Mouse (Mus musculus) C2C12 (cell line): ENCODE measurements around the gene Ctse. TPM values are rescaled to one million over a fixed set of nuclear protein-coding genes. Genes with fewer than 3 reads are reported as not detected.

ENCODE experiments used
- H3K27me3 ChIP-seq: one replicate; pipeline ENCODE4 v1.6.1; 2011; ENCODE audit not compliant: control insufficient read depth, insufficient read depth, insufficient read length
- H3K36me3 ChIP-seq: one replicate; pipeline ENCODE4 v1.6.1; 2011; ENCODE audit not compliant: control insufficient read depth, insufficient read depth
- H3K4me3 ChIP-seq: one replicate; pipeline ENCODE4 v1.5.1; 2011; ENCODE audit warnings: mild to moderate bottlenecking, control low read depth; ENCODE audit not compliant: poor library complexity, insufficient read depth, severe bottlenecking
- H3K79me2 ChIP-seq: one replicate; pipeline ENCODE4 v1.6.1; 2011; ENCODE audit not compliant: control insufficient read depth, insufficient read depth
- H3K79me3 ChIP-seq: one replicate; pipeline ENCODE4 v1.6.1; 2011; ENCODE audit warnings: low read depth, control low read depth
- H3ac ChIP-seq: one replicate; pipeline ENCODE3; 2011; ENCODE audit warnings: low read depth; ENCODE audit not compliant: control insufficient read depth, insufficient read length
- CEBPB ChIP-seq: IDR thresholded peaks from one replicate; pipeline ENCODE4 v1.6.1; 2011; ENCODE audit warnings: low read depth, mild to moderate bottlenecking, control low read depth, moderate library complexity
- CTCF ChIP-seq: IDR thresholded peaks from one replicate; pipeline ENCODE4 v1.5.1; 2011; ENCODE audit not compliant: control insufficient read depth, insufficient read depth, insufficient read length
- FOSL1 ChIP-seq: IDR thresholded peaks from one replicate; pipeline ENCODE4 v1.8.0; 2011; ENCODE audit warnings: mild to moderate bottlenecking, low read length; ENCODE audit not compliant: poor library complexity, insufficient read depth, severe bottlenecking
- MAX ChIP-seq: IDR thresholded peaks from one replicate; pipeline ENCODE4 v1.6.1; 2011; ENCODE audit warnings: mild to moderate bottlenecking, control low read depth
- MYOD1 ChIP-seq: IDR thresholded peaks from one replicate; pipeline ENCODE4 v1.6.1; 2011; ENCODE audit warnings: low read depth; ENCODE audit not compliant: control insufficient read depth, insufficient read length
- MYOG ChIP-seq: IDR thresholded peaks from one replicate; pipeline ENCODE4 v1.6.1; 2011; ENCODE audit not compliant: control insufficient read depth, insufficient read length; ENCODE audit errors: extremely low read depth
- USF1 ChIP-seq: IDR thresholded peaks from one replicate; pipeline ENCODE4 v1.6.1; 2011; ENCODE audit warnings: low read depth, mild to moderate bottlenecking, control low read depth, moderate library complexity
- polyA plus RNA-seq: library from polyadenylated mRNA; unstranded; fragments of >200 nt; fragmentation: generic; extraction: Trizol; gene quantifications from one replicate; pipeline ENCODE4 v1.2.1, GENCODE M21; 2012; ENCODE audit warnings: missing spikeins

Ctse gene
- polyA plus RNA-seq, 1 experiment: not detected

DNA sequence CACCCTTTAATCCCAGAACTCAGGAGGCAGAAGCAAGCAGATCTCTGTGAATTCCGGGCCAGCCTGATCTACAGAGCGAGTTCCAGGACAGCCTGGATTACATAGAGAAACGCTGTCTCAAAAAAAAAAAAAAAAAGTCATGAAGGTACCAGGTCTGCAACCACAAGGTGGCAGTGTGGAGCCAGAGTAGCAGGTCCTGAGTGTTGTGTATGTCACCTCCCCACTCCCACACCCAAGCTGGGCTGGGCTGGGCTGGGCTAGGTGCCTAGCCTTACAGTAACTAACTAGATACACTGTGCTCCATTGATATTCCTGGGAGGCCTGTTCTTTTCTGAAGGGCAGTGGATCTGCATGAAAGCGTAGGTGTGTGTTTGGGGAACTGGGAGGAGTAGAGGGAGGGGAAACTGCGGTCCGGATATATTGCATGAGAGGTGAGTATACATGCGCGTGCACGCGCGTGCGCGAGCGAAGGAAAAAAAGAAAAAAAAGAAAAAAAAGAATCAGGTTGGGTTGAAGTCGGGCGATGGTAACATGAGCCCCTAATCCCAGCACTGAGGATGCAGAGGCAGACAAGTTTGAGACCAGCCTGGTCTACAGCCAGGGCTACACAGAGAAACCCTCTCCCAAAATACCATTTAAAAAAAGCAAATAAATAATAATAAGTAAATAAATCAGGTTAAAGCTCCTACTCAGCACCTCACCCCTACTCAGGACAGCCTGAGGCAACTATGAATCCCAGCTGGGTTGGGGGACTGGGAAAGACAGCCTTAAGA lies 24.6 kb upstream of the Ctse start:
- H3K79me3 ChIP-seq: no peaks in the 10 kb centered on the region
- H3K79me2 ChIP-seq: no peaks in the 10 kb centered on the region
- no peak overlapping the region for H3K4me3 ChIP-seq
- TF ChIP-seq USF1 (no peak), CTCF (peak; percentile 61), MYOG (no peak), MAX (no peak), CEBPB (no peak), FOSL1 (no peak), MYOD1 (no peak)
- H3K27me3 ChIP-seq: peaks cover 18% of the 10 kb centered on the region
- H3K36me3 ChIP-seq: no peaks in the 10 kb centered on the region
- no peak overlapping the region for H3ac ChIP-seq

DNA sequence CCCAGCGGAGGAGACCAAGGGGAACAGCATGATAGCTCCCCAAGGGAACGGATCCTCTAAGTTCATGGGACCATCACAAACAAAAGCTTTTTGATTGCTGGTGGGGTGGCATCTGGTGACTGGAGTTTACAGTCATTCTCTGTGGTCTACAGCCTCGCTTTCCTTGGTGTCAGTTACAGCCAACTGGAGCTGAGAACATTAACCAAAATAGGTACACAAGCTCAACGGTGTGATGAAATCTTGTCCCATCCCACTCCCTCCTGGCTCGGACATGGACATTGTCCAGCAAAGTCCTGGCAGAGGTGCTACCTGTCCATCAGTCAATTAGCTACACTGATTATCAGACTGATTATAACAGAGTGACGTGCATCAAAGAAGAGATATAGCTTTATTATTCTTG lies 23.5 kb upstream of the Ctse start:
- H3K27me3 ChIP-seq: peaks cover 18% of the 10 kb centered on the region
- no peak overlapping the region for H3K4me3 ChIP-seq
- no peaks in the 10 kb centered on the region for H3K36me3 ChIP-seq
- H3ac ChIP-seq: no peak overlapping the region
- no peak for TF ChIP-seq USF1
- no peaks in the 10 kb centered on the region for H3K79me2 ChIP-seq
- no peaks in the 10 kb centered on the region for H3K79me3 ChIP-seq

DNA sequence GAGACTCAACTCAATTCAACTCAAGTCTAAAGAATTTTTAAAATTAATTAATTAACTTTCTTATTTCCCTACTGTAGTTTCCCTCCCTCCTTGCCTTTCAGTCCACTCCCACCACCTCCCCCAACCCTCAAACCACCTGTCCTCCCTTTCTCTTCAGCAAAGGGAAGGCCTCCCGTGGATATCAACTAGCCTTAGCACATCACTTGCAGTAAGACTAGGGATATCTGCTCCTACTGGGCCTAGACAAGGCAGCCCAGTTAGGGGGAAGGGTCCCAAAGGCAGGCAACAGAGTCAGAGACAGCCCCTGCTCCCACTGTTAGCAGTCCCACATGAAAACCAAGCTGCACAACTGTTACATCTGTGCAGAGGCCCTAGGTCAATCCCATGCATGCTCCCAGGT lies 22.0 kb upstream of the Ctse start:
- Histone ChIP-seq H3K4me3 (no peak overlapping the region), H3K79me3 (no peaks in the 10 kb centered on the region), H3ac (no peak overlapping the region), H3K27me3 (peaks cover 15% of the 10 kb centered on the region), H3K36me3 (no peaks in the 10 kb centered on the region), H3K79me2 (no peaks in the 10 kb centered on the region)
- no peak for TF ChIP-seq CTCF

DNA sequence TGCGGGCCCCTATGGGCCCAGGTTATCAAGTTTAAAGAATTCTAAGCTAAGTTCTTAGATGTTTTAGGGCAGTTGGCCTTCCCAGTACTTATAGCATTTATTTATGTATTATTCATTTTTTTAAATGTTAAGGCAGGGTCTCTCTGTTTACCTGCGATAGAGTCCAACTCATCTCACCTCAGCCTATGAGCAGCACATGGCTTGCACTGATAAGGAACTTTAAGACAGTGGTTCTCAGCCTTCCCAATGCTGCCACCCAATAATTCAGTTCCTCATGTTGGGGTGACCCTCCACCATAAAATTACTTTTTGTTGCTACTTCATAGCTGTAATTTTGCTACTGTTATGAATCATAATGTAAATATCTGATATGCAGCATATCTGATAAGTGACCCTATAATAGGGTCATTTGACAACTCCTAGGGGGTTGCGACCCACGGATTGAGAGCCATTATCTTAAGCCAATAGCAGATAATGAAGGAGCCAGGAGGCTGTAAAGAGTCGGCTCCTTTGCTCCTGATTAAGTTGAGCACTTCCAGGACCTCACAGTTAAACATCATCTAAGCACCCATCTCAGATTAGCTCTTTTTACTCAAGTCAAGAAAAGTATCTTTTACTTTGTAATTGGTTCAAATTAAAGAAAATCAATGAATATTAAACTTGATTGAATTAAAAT lies 21.4 kb upstream of the Ctse start:
- Histone ChIP-seq H3K79me2 (no peaks in the 10 kb centered on the region), H3K27me3 (peaks cover 20% of the 10 kb centered on the region), H3K4me3 (no peak overlapping the region), H3ac (no peak overlapping the region), H3K79me3 (no peaks in the 10 kb centered on the region), H3K36me3 (no peaks in the 10 kb centered on the region)
- no peak for TF ChIP-seq MYOG
- TF ChIP-seq MYOD1: no peak
- no peak for TF ChIP-seq FOSL1
- TF ChIP-seq CTCF: no peak
- TF ChIP-seq USF1: no peak
- no peak for TF ChIP-seq CEBPB

DNA sequence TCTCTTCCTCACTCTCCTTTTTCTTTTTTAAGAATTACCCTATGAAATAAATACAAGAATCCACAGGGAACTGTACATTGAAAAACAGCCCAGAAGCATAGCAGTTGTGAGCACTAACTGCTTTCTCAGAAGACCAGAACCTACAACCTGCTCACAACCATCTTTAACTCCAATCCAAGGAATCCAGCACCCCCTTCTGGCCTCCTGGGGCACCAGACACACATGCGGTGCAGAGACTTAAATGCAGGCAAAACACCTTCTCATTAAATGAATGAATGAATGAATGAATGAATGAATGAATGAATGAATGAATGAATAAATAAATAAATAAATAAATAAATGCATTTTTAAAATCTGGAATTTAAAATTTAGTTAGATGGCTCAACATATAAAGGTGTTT lies 19.5 kb upstream of the Ctse start:
- no peaks in the 10 kb centered on the region for H3K79me3 ChIP-seq
- no peaks in the 10 kb centered on the region for H3K79me2 ChIP-seq
- H3K36me3 ChIP-seq: no peaks in the 10 kb centered on the region
- no peak overlapping the region for H3ac ChIP-seq
- TF ChIP-seq CEBPB (no peak), FOSL1 (no peak), MAX (no peak), USF1 (no peak), MYOD1 (no peak), CTCF (no peak)
- H3K4me3 ChIP-seq: no peak overlapping the region
- H3K27me3 ChIP-seq: peaks cover 16% of the 10 kb centered on the region

DNA sequence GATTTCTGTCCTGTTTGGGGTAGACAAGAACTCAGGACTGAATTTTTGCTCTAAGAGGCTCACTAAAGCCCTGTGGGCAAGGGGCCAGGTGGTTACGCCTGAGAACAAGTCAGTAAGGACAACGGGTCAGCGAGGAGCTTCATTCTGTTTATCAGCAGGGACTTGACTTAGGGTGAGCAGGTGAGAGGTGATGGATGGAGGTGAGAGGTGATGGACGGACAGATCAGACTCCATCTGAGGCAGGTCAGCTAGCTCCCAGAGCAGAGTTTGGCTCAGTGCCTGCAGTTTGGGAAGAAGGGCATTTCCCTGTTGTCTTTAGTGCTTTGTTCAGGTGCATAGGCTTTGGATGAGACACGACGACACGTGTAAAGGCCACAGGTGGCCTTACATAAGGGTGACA lies 18.8 kb upstream of the Ctse start:
- TF ChIP-seq CTCF: no peak
- TF ChIP-seq MYOG: no peak
- TF ChIP-seq MYOD1: no peak
- Histone ChIP-seq H3ac (no peak overlapping the region), H3K79me3 (no peaks in the 10 kb centered on the region), H3K27me3 (peaks cover 20% of the 10 kb centered on the region), H3K79me2 (no peaks in the 10 kb centered on the region), H3K4me3 (no peak overlapping the region), H3K36me3 (no peaks in the 10 kb centered on the region)
